Mouse (Mus musculus): ENCODE results near the gene Apol9a. TPM values are rescaled to one million over a fixed set of nuclear protein-coding genes. Genes with fewer than 3 reads are reported as not detected.

Apol9a gene
- total and polyA plus RNA-seq, 3 experiments: not detected

DNA sequence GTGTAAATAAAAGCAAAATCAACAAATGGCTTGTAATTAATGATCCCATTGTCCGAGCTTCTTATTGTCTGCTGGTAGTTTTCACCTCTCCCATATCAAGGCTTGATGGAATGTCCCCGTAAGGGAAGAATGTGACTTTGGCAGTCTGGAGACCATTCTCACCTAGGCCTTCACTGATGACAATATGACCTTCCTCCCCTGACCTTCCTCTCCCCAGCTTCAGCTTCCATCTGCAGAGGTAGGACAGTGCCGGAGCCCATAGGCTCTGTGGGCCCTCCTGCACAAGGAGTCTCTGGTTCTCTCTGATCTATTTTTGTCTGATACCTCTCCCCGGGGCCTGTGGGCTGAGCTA, 56.5 kb downstream of the Apol9a start:
- DNase-seq (ENCODE audit: low read depth, low spot score): no peak
- Histone ChIP-seq H3K9ac (ENCODE audit: control insufficient read depth, low read depth, low read length, poor library complexity, severe bottlenecking) (no peak overlapping the region), H3K27ac (ENCODE audit: control insufficient read depth, low read depth, low read length) (no peak overlapping the region), H3K4me3 (ENCODE audit: control insufficient read depth in 1 of 2, insufficient read depth in 1 of 2, low read depth in 2 of 2, low read length in 2 of 2) (no peak overlapping the region), H3K36me3 (ENCODE audit: control insufficient read depth in 1 of 2, insufficient read depth in 2 of 2, low read length in 2 of 2) (no peaks in the 10 kb centered on the region), H3K27me3 (ENCODE audit: control insufficient read depth in 1 of 2, insufficient read depth in 2 of 2, low read length in 2 of 2) (peaks cover 2% of the 10 kb centered on the region in 2 experiments; a peak in 1 of 4 replicates), H3K79me2 (ENCODE audit: control insufficient read depth, insufficient read depth, low read length, poor library complexity) (no peaks in the 10 kb centered on the region), H3K9me3 (replicated peaks; ENCODE audit: insufficient read depth, low read length) (no peaks in the 10 kb centered on the region), H3K4me1 (ENCODE audit: control insufficient read depth in 1 of 2, insufficient read depth in 2 of 2, low read length in 2 of 2) (peaks cover 2 to 11% of the 10 kb centered on the region in 2 experiments; a peak in 3 of 4 replicates)
- TF ChIP-seq KAT2A (conservative IDR thresholded peaks at IDR 0.05; ENCODE audit: low read depth, low read length): no peak
- TF ChIP-seq MYC (IDR thresholded peaks at IDR 0.05; ENCODE audit: low read depth, low read length): no peak
- no peak for TF ChIP-seq BHLHE40 (IDR thresholded peaks at IDR 0.05; ENCODE audit: borderline replicate concordance, low read depth, low read length)
- no peak for TF ChIP-seq RCOR1 (IDR thresholded peaks at IDR 0.05; ENCODE audit: low read depth, low read length)
- no peak for TF ChIP-seq MAX (IDR thresholded peaks at IDR 0.05; ENCODE audit: low read length)

Other genes starting within 250 kb of the Apol9a start
- 3.4 and 4.0 TPM in 2 replicates for gene Rbfox2, start 104.1 kb downstream of the Apol9a start, total RNA-seq (2012; rRNA removed)
- 1 to 10 TPM in 1 of 2 experiments, not detected in 1; 6.0 TPM for gene Rbfox2, start 104.1 kb downstream of the Apol9a start, polyA plus RNA-seq (2012; ENCODE audit: insufficient read depth in 1 of 2, insufficient read length in 2 of 2, low read depth in 1 of 2, low replicate concordance in 2 of 2, missing spikeins in 1 of 2)
- not detected in 2 replicates for gene Apol7a, start 12.0 kb downstream of the Apol9a start, total RNA-seq (2012; rRNA removed)
- gene Apol7a, start 12.0 kb downstream of the Apol9a start, polyA plus RNA-seq (2012; ENCODE audit: insufficient read depth in 1 of 2, insufficient read length in 2 of 2, low read depth in 1 of 2, low replicate concordance in 2 of 2, missing spikeins in 1 of 2): not detected
- not detected in 2 replicates for gene Apol7b, start 36.4 kb upstream of the Apol9a start, total RNA-seq (2012; rRNA removed)
- not detected for gene Apol7b, start 36.4 kb upstream of the Apol9a start, polyA plus RNA-seq (2012; ENCODE audit: insufficient read depth in 1 of 2, insufficient read length in 2 of 2, low read depth in 1 of 2, low replicate concordance in 2 of 2, missing spikeins in 1 of 2)
- not detected in 2 replicates for gene Apol10a, start 65.9 kb upstream of the Apol9a start, total RNA-seq (2012; rRNA removed)
- gene Apol10a, start 65.9 kb upstream of the Apol9a start, polyA plus RNA-seq (2012; ENCODE audit: insufficient read depth in 1 of 2, insufficient read length in 2 of 2, low read depth in 1 of 2, low replicate concordance in 2 of 2, missing spikeins in 1 of 2): not detected
- 0.12 TPM in 1 of 2 replicates, not detected in the other for gene Apol11a, start 97.1 kb upstream of the Apol9a start, total RNA-seq (2012; rRNA removed)
- gene Apol11a, start 97.1 kb upstream of the Apol9a start, polyA plus RNA-seq (2012; ENCODE audit: insufficient read depth in 1 of 2, insufficient read length in 2 of 2, low read depth in 1 of 2, low replicate concordance in 2 of 2, missing spikeins in 1 of 2): not detected
- not detected in 2 replicates for gene Apol7c, start 122.2 kb upstream of the Apol9a start, total RNA-seq (2012; rRNA removed)
- not detected for gene Apol7c, start 122.2 kb upstream of the Apol9a start, polyA plus RNA-seq (2012; ENCODE audit: insufficient read depth in 1 of 2, insufficient read length in 2 of 2, low read depth in 1 of 2, low replicate concordance in 2 of 2, missing spikeins in 1 of 2)
- not detected in 2 replicates for gene 1700025B11Rik, start 150.8 kb upstream of the Apol9a start, total RNA-seq (2012; rRNA removed)
- not detected for gene 1700025B11Rik, start 150.8 kb upstream of the Apol9a start, polyA plus RNA-seq (2012; ENCODE audit: insufficient read depth in 1 of 2, insufficient read length in 2 of 2, low read depth in 1 of 2, low replicate concordance in 2 of 2, missing spikeins in 1 of 2)
- 0.07 and 0.08 TPM in 2 replicates for gene Apol10b, start 185.0 kb upstream of the Apol9a start, total RNA-seq (2012; rRNA removed)
- under 1 TPM in 1 of 2 experiments, not detected in 1; 0.19 TPM for gene Apol10b, start 185.0 kb upstream of the Apol9a start, polyA plus RNA-seq (2012; ENCODE audit: insufficient read depth in 1 of 2, insufficient read length in 2 of 2, low read depth in 1 of 2, low replicate concordance in 2 of 2, missing spikeins in 1 of 2)
- not detected in 2 replicates for gene Gm36245, start 188.1 kb upstream of the Apol9a start, total RNA-seq (2012; rRNA removed)
- not detected for gene Gm36245, start 188.1 kb upstream of the Apol9a start, polyA plus RNA-seq (2012; ENCODE audit: insufficient read depth in 1 of 2, insufficient read length in 2 of 2, low read depth in 1 of 2, low replicate concordance in 2 of 2, missing spikeins in 1 of 2)
- gene Apol11b, start 232.2 kb upstream of the Apol9a start, total RNA-seq (2012; rRNA removed): 0.52 and 1.3 TPM in 2 replicates
- gene Apol11b, start 232.2 kb upstream of the Apol9a start, polyA plus RNA-seq (2012; ENCODE audit: insufficient read depth in 1 of 2, insufficient read length in 2 of 2, low read depth in 1 of 2, low replicate concordance in 2 of 2, missing spikeins in 1 of 2): under 1 TPM in 1 of 2 experiments, not detected in 1; 0.39 TPM